Mouse (Mus musculus): Measurements from ENCODE around the gene Snx29.
"Not testable (repeated sequence)": the region's sequence is repeated elsewhere in the genome, so short reads cannot be mapped to it uniquely, and the experiment has no call there.

The Snx29 gene

GRCm38 (mm10) chr16:11496721-11497120 is 174.0 kb downstream of the Snx29 start:
- peak; percentile 37 to 42 for DNase-seq

GRCm38 (mm10) chr16:11500061-11500460 is 177.4 kb downstream of the Snx29 start:
- no peak for DNase-seq

DNA sequence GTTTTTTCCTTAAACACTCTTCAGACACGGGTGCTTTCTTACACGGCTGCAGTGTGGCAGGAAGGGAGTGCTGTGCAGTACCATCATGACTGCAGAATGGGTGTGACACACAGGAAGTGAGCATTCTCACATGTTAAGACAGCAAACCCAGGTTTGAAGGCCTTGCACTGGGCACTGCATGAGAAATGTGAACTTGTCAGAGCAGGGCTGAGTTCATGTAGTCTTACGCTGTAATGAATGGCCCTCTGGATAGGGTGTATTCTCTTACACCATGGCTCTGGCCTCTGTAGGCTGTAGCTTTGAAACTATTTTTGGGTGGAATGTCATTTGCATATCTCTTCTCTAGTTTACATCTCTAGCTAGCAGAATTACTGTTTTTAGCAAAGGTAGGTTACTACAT is 178.4 kb downstream of the Snx29 start:
- no peak for DNase-seq

DNA sequence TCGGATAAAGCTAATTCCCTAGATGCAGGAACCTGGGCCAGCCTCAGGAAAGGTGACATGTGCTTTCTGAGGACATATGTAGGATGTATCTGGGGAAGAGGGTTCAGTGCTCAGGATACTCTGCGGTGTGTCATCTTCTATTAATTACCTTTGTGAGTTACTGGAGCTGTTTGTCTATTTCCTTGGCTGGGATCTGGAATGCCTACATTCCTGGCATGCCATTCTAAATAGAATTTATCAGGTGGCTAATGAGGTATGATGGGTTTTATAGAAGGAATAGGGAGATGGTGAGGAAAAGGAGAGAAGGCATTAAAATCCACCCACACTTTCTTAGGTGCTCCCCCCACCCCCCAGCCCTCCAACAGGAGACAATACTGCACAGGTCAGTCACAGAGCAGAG is 178.9 kb downstream of the Snx29 start:
- DNase-seq = no peak

GRCm38 (mm10) chr16:11504666-11505491 is 182.2 kb downstream of the Snx29 start:
- no peak for DNase-seq

GRCm38 (mm10) chr16:11505492-11506176 is 182.9 kb downstream of the Snx29 start:
- peak; percentile 57 to 74 for DNase-seq

DNA sequence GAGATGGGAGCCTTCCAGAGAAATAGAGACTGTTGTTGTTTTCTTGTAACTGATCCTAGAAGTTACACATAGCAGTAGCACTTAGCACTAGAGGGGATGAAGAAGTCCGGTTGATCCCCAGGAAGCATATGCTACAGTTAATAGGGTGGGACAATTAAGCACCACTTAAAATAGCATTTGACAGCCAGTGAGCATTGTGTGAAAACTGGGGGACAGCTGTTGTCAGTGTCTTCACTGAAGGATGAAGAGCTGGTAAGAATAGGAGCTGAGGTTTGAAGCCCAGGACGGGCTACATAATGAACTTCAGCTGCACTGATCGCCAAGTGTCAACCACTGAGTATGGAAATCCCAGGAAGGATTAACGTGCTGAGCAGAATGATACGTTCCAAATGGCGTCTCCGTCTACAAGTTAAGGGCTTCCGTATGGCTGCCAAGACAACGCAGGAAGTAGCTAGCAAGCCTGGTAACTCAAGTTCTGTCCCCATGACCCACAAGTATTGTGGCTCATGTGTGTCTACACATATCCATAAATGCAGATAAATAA is 184.6 kb downstream of the Snx29 start:
- DNase-seq = no peak

- DNase-seq = no peak
Observed at GRCm38 (mm10) chr16:11508341-11508740, 185.6 kb downstream of the Snx29 start.

DNA sequence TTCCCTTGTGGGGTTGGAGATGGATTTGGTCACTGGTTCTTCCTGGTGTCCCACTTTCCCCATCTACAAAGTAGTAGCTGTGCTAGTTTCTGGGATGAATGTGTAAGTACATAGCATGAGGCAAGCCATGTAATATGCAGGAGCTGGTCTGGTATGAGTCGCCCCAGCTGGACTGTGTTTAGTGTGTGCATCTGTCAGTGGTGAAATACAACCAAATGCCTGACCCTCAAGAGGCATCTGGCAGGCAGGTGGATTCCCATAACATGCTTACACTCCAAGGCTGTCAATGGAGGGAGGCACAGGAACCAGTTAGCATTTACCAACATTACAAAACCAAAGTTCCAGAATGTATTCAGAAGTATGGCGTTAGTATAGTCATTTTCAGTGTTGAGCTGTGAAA is 187.7 kb downstream of the Snx29 start:
- DNase-seq = no peak

- DNase-seq = no peak
Observed at GRCm38 (mm10) chr16:11510854-11511253, 188.1 kb downstream of the Snx29 start.

DNA sequence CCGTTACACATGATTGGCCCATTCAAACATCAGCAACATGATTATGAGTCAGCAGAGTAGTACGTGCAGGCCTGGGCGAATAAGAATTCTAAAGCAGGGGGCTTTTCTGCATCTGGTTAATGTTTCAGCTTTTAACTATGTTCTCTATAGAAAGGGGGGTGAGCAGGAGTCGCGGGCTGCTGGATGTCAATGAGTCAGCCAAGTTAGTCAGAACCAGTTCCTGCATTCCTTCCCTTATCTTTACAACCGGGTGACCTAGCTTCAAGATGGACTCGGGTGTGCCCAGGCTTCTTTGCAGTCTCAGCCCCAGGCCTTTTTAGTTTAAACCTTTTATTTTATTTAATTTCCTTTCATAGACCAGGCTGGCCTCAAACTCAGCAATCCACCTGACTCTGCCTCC is 189.0 kb downstream of the Snx29 start:
- DNase-seq = not testable (repeated sequence)

- DNase-seq = no peak
Observed at GRCm38 (mm10) chr16:11516681-11517080, 194.0 kb downstream of the Snx29 start.

- no peak for DNase-seq
Observed at GRCm38 (mm10) chr16:11517385-11517784, 194.7 kb downstream of the Snx29 start.

DNA sequence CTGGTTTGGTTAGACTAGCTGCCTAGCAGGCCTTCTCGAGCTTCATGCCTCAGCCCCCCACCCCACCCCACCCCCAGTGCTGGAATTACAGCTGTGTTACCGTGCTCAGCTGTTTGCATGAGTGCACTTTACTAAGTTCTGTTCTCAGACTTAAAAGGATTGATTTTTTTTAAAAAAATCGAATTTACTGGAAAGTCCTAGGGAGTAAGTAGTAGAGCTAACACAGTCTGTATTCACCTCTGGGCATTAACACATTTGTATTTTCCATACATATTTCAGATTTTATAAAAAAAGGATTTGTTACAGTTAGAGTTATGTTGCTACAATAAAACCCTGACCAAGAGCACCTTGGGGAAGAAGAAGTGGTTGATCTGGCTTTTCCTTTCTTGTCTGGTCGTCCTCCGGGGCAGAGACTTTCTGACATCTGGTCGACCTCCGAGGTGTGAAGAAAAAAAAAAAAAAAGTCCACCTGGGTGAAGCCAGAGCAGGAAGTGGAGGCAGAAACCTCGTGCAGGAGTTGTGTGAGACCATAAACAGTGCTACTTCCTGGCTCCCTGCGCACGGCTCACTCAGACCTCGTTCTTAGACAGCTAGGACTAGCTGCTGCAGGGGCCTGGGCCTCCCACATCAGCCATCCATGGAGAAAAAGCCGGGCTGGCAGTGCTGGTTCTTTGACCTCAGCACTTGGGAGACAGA is 196.2 kb downstream of the Snx29 start:
- DNase-seq = no peak

DNA sequence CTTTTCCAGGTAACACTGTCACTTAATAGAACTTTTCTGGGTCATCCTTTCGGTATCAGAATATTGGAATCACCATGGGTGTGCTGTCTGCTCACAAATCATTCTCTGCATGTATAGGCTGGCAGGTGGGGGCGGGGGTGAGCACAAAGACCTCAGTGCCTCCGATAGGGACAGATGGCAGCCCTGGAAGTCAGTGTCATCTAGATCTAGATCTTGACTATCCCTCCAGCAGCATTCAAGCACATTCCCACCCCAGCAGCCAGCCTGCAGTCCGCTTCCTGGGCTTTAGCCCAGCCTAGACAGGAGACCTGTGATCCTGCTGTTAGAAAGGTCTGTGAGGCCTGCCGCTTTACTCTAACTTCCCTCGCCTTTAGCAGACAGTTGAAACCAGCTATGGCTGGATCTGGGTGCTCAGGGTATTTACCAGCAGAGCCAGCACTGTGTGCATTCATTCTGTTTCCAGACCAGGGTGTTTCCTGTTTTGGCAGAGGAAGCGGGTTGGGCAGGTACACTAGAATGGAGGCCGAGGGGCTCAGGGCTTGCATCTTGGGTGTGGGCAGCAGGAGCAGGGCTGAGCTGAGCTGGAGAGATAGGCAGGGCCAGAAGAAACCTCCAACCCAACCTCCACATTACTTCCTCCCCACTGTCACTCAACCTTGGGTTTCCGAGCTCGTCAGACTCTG is 203.5 kb downstream of the Snx29 start:
- peak; percentile 29 to 31 for DNase-seq

- no peak for DNase-seq
Observed at GRCm38 (mm10) chr16:11526996-11527395, 204.3 kb downstream of the Snx29 start.

DNA sequence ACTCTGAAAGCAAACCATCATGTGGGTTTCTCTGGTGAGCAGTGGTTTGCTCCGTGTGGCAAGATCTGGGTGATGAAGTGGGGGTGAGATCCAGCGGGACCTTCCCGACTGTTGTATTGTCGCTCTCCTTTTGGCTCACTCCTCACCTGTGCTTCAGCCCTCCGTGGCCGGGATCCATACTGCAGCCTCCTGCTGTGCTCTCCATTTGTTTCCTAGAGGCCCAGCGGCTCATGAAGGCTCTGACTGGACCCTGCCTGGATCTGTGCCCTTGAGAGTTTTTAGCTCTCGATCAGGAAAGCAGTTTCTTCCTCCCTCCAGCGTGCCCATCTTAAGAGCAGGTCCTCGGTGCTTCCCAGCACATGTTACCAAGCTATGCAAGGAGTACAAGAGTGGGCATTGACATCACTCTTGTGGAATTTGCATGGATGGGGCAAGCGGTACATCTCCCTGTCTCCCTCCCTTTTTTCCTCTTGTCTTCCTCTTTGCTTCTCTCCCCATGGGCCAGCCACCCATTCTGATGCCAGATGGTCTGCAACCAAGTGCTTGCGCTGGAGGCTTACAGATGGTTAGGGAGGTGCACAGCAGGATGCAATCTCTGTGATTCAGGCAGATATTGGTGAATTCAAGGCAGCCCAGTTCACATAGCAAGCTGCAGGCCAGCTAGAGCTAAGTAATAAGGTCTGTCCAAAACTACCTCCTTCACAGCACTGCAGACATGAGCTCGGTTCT is 207.9 kb downstream of the Snx29 start:
- peak; percentile 24 to 35 for DNase-seq

DNA sequence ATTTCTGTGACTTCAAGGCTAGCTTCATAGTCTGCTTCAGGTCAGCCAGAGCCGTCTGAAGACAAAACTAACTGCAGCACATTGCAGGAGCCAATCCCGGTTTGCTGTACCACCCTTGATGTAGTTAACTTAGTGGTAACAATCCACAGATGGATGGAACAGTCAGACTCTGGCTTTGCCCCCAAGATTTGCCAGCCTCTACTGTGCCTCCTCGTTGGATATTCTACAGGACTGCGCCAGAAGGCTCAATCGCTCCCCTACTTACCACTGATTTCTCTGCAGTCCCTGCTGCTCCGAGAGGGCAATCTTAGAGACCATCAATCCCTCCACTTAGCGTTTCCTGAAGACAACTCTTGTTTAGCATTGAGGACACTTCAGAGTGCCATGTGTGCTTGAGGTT is 208.7 kb downstream of the Snx29 start:
- no peak for DNase-seq

- DNase-seq = peak; percentile 85 to 89
Observed at GRCm38 (mm10) chr16:11532592-11532991, 209.9 kb downstream of the Snx29 start.

DNA sequence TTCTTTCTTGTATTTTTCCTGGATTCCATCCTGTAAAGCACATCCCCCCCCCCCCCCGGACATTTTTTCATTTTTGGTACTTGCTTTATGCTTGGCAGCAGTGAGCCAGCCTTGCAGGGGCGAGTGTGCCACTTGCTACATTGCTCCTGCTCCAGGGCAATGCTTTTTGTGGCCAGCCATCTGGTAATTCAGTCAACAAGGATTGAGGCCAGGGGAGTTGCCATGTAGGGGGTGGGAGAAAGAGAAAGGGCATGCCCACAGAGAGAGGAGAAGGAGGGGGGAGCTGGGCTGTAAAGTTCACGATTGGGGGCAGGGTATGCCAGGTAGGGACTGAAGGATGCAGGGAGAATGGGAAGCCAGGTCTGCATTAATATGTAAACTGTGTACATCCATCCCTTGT is 210.7 kb downstream of the Snx29 start:
- DNase-seq = peak in 1 of 2 experiments; percentile 22

DNA sequence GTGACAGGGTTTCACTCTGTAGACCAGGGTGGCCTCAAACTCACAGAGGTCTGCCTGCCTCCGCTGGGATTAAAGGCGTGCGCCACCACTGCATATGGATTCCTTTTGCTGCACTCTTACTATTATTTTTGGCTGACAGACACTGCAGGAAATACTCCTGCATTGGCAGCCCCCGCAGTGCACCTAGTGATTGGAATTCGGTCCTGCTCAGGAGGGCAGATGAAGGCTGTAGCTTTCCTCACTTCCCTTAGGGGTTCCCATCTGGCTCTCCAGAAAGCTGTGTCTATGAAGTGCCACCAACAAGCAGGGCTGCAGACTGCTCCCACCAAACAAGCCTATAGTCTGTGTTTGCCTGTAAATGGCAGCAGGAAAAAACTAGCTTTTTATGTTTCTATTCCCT is 215.0 kb downstream of the Snx29 start:
- DNase-seq = no peak

- no peak for DNase-seq
Observed at GRCm38 (mm10) chr16:11538191-11538590, 215.5 kb downstream of the Snx29 start.
